Mouse (Mus musculus): Measurements from ENCODE around the gene Prtn3. TPM values are rescaled to one million over a fixed set of nuclear protein-coding genes. Genes with fewer than 3 reads are reported as not detected.

Gene Prtn3
- polyA plus RNA-seq, 1 experiment, result not detected

- peaks cover 49% of the 10 kb centered on the region for H3K4me1 ChIP-seq (ENCODE audit: control insufficient read depth, insufficient read depth, low read length)
- H3K4me3 ChIP-seq (ENCODE audit: insufficient read depth, low read depth, low read length), result no peak overlapping the region
- WGBS, result 12% methylated on average over 29 of the region's 29 CpGs
- TF ChIP-seq POLR2A (IDR thresholded peaks at IDR 0.05; ENCODE audit: insufficient read depth, low read depth, low read length) (no peak), CTCF (IDR thresholded peaks at IDR 0.05; ENCODE audit: insufficient read depth, low read depth, low read length) (peak; percentile 99)
- no peak overlapping the region for H3K27ac ChIP-seq (ENCODE audit: insufficient read depth, low read depth, low read length)
Measured at GRCm38 (mm10) chr10:79924998-79925784, 50.9 kb downstream of the Prtn3 start.

- peaks cover 42% of the 10 kb centered on the region for H3K4me1 ChIP-seq (ENCODE audit: control insufficient read depth, insufficient read depth, low read length)
- 6% methylated on average over 15 of the region's 15 CpGs for WGBS
- H3K27ac ChIP-seq (ENCODE audit: insufficient read depth, low read depth, low read length), result no peak overlapping the region
- peak overlapping the region; percentile 83 for H3K4me3 ChIP-seq (ENCODE audit: insufficient read depth, low read depth, low read length)
- TF ChIP-seq CTCF (IDR thresholded peaks at IDR 0.05; ENCODE audit: insufficient read depth, low read depth, low read length) (no peak), POLR2A (IDR thresholded peaks at IDR 0.05; ENCODE audit: insufficient read depth, low read depth, low read length) (no peak)
Measured at GRCm38 (mm10) chr10:79925785-79926490, 51.7 kb downstream of the Prtn3 start.

GRCm38 (mm10) chr10:79926491-79927323, 52.4 kb downstream of the Prtn3 start, which contains the start of gene Arid3a:
Gene Arid3a, plus strand, starts transcription at chr10:79927043.
- under 1% methylated on average over 63 of the region's 63 CpGs for WGBS
- peak within 1 kb of the TSS; percentile 83 for H3K4me3 ChIP-seq (ENCODE audit: insufficient read depth, low read depth, low read length)
- peaks cover 34% of the 10 kb centered on the region for H3K4me1 ChIP-seq (ENCODE audit: control insufficient read depth, insufficient read depth, low read length)
- peak within 1 kb of the TSS; percentile 76 for H3K27ac ChIP-seq (ENCODE audit: insufficient read depth, low read depth, low read length)
- TF ChIP-seq CTCF (IDR thresholded peaks at IDR 0.05; ENCODE audit: insufficient read depth, low read depth, low read length) (0 out of 2 replicates have a peak, but pooled peaks have one; percentile 6), POLR2A (IDR thresholded peaks at IDR 0.05; ENCODE audit: insufficient read depth, low read depth, low read length) (0 out of 2 replicates have a peak, but pooled peaks have one; percentile 21)

GRCm38 (mm10) chr10:79927324-79928029, 53.2 kb downstream of the Prtn3 start:
- H3K4me1 ChIP-seq (ENCODE audit: control insufficient read depth, insufficient read depth, low read length), result peaks cover 40% of the 10 kb centered on the region
- peak overlapping the region; percentile 41 for H3K27ac ChIP-seq (ENCODE audit: insufficient read depth, low read depth, low read length)
- TF ChIP-seq CTCF (IDR thresholded peaks at IDR 0.05; ENCODE audit: insufficient read depth, low read depth, low read length), result no peak
- TF ChIP-seq POLR2A (IDR thresholded peaks at IDR 0.05; ENCODE audit: insufficient read depth, low read depth, low read length), result no peak
- peak overlapping the region; percentile 83 for H3K4me3 ChIP-seq (ENCODE audit: insufficient read depth, low read depth, low read length)
- under 1% methylated on average over 54 of the region's 54 CpGs for WGBS

GRCm38 (mm10) chr10:79928030-79928694, 53.9 kb downstream of the Prtn3 start:
- Histone ChIP-seq H3K4me1 (ENCODE audit: control insufficient read depth, insufficient read depth, low read length) (peaks cover 46% of the 10 kb centered on the region), H3K4me3 (ENCODE audit: insufficient read depth, low read depth, low read length) (peak overlapping the region; percentile 83), H3K27ac (ENCODE audit: insufficient read depth, low read depth, low read length) (peak overlapping the region; percentile 41; the same call in 1 of the 2 replicates)
- WGBS, result 1% methylated on average over 28 of the region's 29 CpGs
- TF ChIP-seq POLR2A (IDR thresholded peaks at IDR 0.05; ENCODE audit: insufficient read depth, low read depth, low read length) (no peak), CTCF (IDR thresholded peaks at IDR 0.05; ENCODE audit: insufficient read depth, low read depth, low read length) (no peak)

- Histone ChIP-seq H3K4me1 (ENCODE audit: control insufficient read depth, insufficient read depth, low read length) (peaks cover 56% of the 10 kb centered on the region), H3K4me3 (ENCODE audit: insufficient read depth, low read depth, low read length) (peak overlapping the region; percentile 83; the same call in 1 of the 2 replicates), H3K27ac (ENCODE audit: insufficient read depth, low read depth, low read length) (no peak overlapping the region)
- WGBS, result 37% methylated on average over 9 of the region's 9 CpGs
- TF ChIP-seq POLR2A (IDR thresholded peaks at IDR 0.05; ENCODE audit: insufficient read depth, low read depth, low read length) (no peak), CTCF (IDR thresholded peaks at IDR 0.05; ENCODE audit: insufficient read depth, low read depth, low read length) (no peak)
Measured at GRCm38 (mm10) chr10:79928907-79929701, 54.8 kb downstream of the Prtn3 start.

Measured in olfactory bulb, adult 2 months (tissue).